Mouse (Mus musculus): ENCODE results near the gene Spcs2. TPM values are rescaled to one million over a fixed set of nuclear protein-coding genes. Genes with fewer than 3 reads are reported as not detected.
"Not testable (repeated sequence)": the region's sequence is repeated elsewhere in the genome, so short reads cannot be mapped to it uniquely, and the experiment has no call there.

The Spcs2 gene
- total and polyA plus RNA-seq, 3 experiments = 85.1 to 259 (median 148) TPM

- peaks cover 57% of the 10 kb centered on the region for H3K4me1 ChIP-seq (ENCODE audit: insufficient read depth, low read depth, low read length)
- ATAC-seq (ENCODE audit: extremely low read depth, insufficient number of reproducible peaks, low FRiP score, poor library complexity, severe bottlenecking) = no peak
- peaks cover 29% of the 10 kb centered on the region for H3K36me3 ChIP-seq (replicated peaks)
- H3K4me3 ChIP-seq (ENCODE audit: low read depth, low read length) = peak overlapping the region; percentile 40; the same call in 1 of the 2 replicates
- H3K27me3 ChIP-seq (ENCODE audit: insufficient read depth, low read length) = no peaks in the 10 kb centered on the region
- DNase-seq (ENCODE audit: low spot score) = no peak
- H3K9me3 ChIP-seq (replicated peaks) = no peaks in the 10 kb centered on the region
- TF ChIP-seq TAL1 (conservative IDR thresholded peaks at IDR 0.05; ENCODE audit: low read depth, low read length) = no peak
- TF ChIP-seq GATA1 (IDR thresholded peaks at IDR 0.05; ENCODE audit: borderline replicate concordance, low read length) = no peak
- no peak for TF ChIP-seq CTCF (IDR thresholded peaks at IDR 0.05; ENCODE audit: low read depth, low read length)
- TF ChIP-seq POLR2AphosphoS5 (IDR thresholded peaks at IDR 0.05; ENCODE audit: insufficient replicate concordance, low read depth, low read length) = no peak
These were observed 40.1 kb downstream of the Spcs2 start for GRCm38 (mm10) chr7:99823045-99823663.

GRCm38 (mm10) chr7:99822426-99822825 is 40.8 kb downstream of the Spcs2 start:
- DNase-seq (ENCODE audit: low spot score) (no peak), ATAC-seq (ENCODE audit: extremely low read depth, insufficient number of reproducible peaks, low FRiP score, poor library complexity, severe bottlenecking) (no peak)
- Histone ChIP-seq H3K27me3 (ENCODE audit: insufficient read depth, low read length) (no peaks in the 10 kb centered on the region), H3K4me3 (ENCODE audit: low read depth, low read length) (no peak overlapping the region; the same call in 1 of the 2 replicates), H3K9me3 (replicated peaks) (no peaks in the 10 kb centered on the region), H3K4me1 (ENCODE audit: insufficient read depth, low read depth, low read length) (peaks cover 60% of the 10 kb centered on the region), H3K36me3 (replicated peaks) (peaks cover 29% of the 10 kb centered on the region)
- no peak for TF ChIP-seq TAL1 (conservative IDR thresholded peaks at IDR 0.05; ENCODE audit: low read depth, low read length)
- TF ChIP-seq GATA2 (IDR thresholded peaks at IDR 0.05; ENCODE audit: borderline replicate concordance, low read depth, low read length) = no peak
- TF ChIP-seq POLR2AphosphoS5 (IDR thresholded peaks at IDR 0.05; ENCODE audit: insufficient replicate concordance, low read depth, low read length) = no peak
- no peak for TF ChIP-seq GATA1 (IDR thresholded peaks at IDR 0.05; ENCODE audit: borderline replicate concordance, low read length)
- TF ChIP-seq CTCF (IDR thresholded peaks at IDR 0.05; ENCODE audit: low read depth, low read length) = no peak

GRCm38 (mm10) chr7:99821953-99822352 is 41.3 kb downstream of the Spcs2 start:
- no peak for ATAC-seq (ENCODE audit: extremely low read depth, insufficient number of reproducible peaks, low FRiP score, poor library complexity, severe bottlenecking)
- Histone ChIP-seq H3K36me3 (replicated peaks) (peaks cover 31% of the 10 kb centered on the region), H3K9me3 (replicated peaks) (no peaks in the 10 kb centered on the region), H3K4me3 (ENCODE audit: low read depth, low read length) (no peak overlapping the region), H3K4me1 (ENCODE audit: insufficient read depth, low read depth, low read length) (peaks cover 57% of the 10 kb centered on the region), H3K27me3 (ENCODE audit: insufficient read depth, low read length) (no peaks in the 10 kb centered on the region)
- DNase-seq (ENCODE audit: low spot score) = no peak
- no peak for TF ChIP-seq GATA2 (IDR thresholded peaks at IDR 0.05; ENCODE audit: borderline replicate concordance, low read depth, low read length)
- TF ChIP-seq POLR2AphosphoS5 (IDR thresholded peaks at IDR 0.05; ENCODE audit: insufficient replicate concordance, low read depth, low read length) = no peak
- no peak for TF ChIP-seq CTCF (IDR thresholded peaks at IDR 0.05; ENCODE audit: low read depth, low read length)
- TF ChIP-seq TAL1 (conservative IDR thresholded peaks at IDR 0.05; ENCODE audit: low read depth, low read length) = no peak
- no peak for TF ChIP-seq GATA1 (IDR thresholded peaks at IDR 0.05; ENCODE audit: borderline replicate concordance, low read length)

GRCm38 (mm10) chr7:99818181-99818725 is 45.0 kb downstream of the Spcs2 start:
- peaks cover 47% of the 10 kb centered on the region for H3K36me3 ChIP-seq (replicated peaks)
- not testable (repeated sequence) for ATAC-seq (ENCODE audit: extremely low read depth, insufficient number of reproducible peaks, low FRiP score, poor library complexity, severe bottlenecking); H3K4me3 ChIP-seq (ENCODE audit: low read depth, low read length); H3K9me3 ChIP-seq (replicated peaks); H3K27me3 ChIP-seq (ENCODE audit: insufficient read depth, low read length); DNase-seq (ENCODE audit: low spot score)
- H3K4me1 ChIP-seq (ENCODE audit: insufficient read depth, low read depth, low read length) = peaks cover 23% of the 10 kb centered on the region

- Histone ChIP-seq H3K9me3 (replicated peaks) (no peaks in the 10 kb centered on the region), H3K4me3 (ENCODE audit: low read depth, low read length) (no peak overlapping the region), H3K4me1 (ENCODE audit: insufficient read depth, low read depth, low read length) (peaks cover 11% of the 10 kb centered on the region), H3K36me3 (replicated peaks) (peaks cover 56% of the 10 kb centered on the region), H3K27me3 (ENCODE audit: insufficient read depth, low read length) (no peaks in the 10 kb centered on the region)
- TF ChIP-seq CTCF (IDR thresholded peaks at IDR 0.05; ENCODE audit: low read depth, low read length) (0 out of 2 replicates have a peak, but pooled peaks have one; percentile 8), GATA2 (IDR thresholded peaks at IDR 0.05; ENCODE audit: borderline replicate concordance, low read depth, low read length) (no peak)
- DNase-seq (ENCODE audit: low spot score) (no peak), ATAC-seq (ENCODE audit: extremely low read depth, insufficient number of reproducible peaks, low FRiP score, poor library complexity, severe bottlenecking) (no peak)
These were observed 49.9 kb downstream of the Spcs2 start for GRCm38 (mm10) chr7:99813394-99813793.

GRCm38 (mm10) chr7:99811661-99812060 is 51.6 kb downstream of the Spcs2 start:
- Histone ChIP-seq H3K4me1 (ENCODE audit: insufficient read depth, low read depth, low read length) (peaks cover 7% of the 10 kb centered on the region), H3K9me3 (replicated peaks) (no peaks in the 10 kb centered on the region), H3K4me3 (ENCODE audit: low read depth, low read length) (no peak overlapping the region), H3K27me3 (ENCODE audit: insufficient read depth, low read length) (no peaks in the 10 kb centered on the region), H3K36me3 (replicated peaks) (peaks cover 55% of the 10 kb centered on the region)
- DNase-seq (ENCODE audit: low spot score) (no peak), ATAC-seq (ENCODE audit: extremely low read depth, insufficient number of reproducible peaks, low FRiP score, poor library complexity, severe bottlenecking) (no peak)
- TF ChIP-seq CTCF (IDR thresholded peaks at IDR 0.05; ENCODE audit: low read depth, low read length) (no peak), GATA1 (IDR thresholded peaks at IDR 0.05; ENCODE audit: borderline replicate concordance, low read length) (no peak), POLR2AphosphoS5 (IDR thresholded peaks at IDR 0.05; ENCODE audit: insufficient replicate concordance, low read depth, low read length) (no peak)

- no peak for TF ChIP-seq TAL1 (conservative IDR thresholded peaks at IDR 0.05; ENCODE audit: low read depth, low read length)
- TF ChIP-seq GATA1 (IDR thresholded peaks at IDR 0.05; ENCODE audit: borderline replicate concordance, low read length) = no peak
- TF ChIP-seq GATA2 (IDR thresholded peaks at IDR 0.05; ENCODE audit: borderline replicate concordance, low read depth, low read length) = no peak
- TF ChIP-seq POLR2AphosphoS5 (IDR thresholded peaks at IDR 0.05; ENCODE audit: insufficient replicate concordance, low read depth, low read length) = no peak
- TF ChIP-seq CTCF (IDR thresholded peaks at IDR 0.05; ENCODE audit: low read depth, low read length) = no peak
- Histone ChIP-seq H3K36me3 (replicated peaks) (peaks cover 51% of the 10 kb centered on the region), H3K9me3 (replicated peaks) (no peaks in the 10 kb centered on the region), H3K4me1 (ENCODE audit: insufficient read depth, low read depth, low read length) (peaks cover 7% of the 10 kb centered on the region), H3K4me3 (ENCODE audit: low read depth, low read length) (no peak overlapping the region), H3K27me3 (ENCODE audit: insufficient read depth, low read length) (no peaks in the 10 kb centered on the region)
- no peak for DNase-seq (ENCODE audit: low spot score)
- ATAC-seq (ENCODE audit: extremely low read depth, insufficient number of reproducible peaks, low FRiP score, poor library complexity, severe bottlenecking) = no peak
These were observed 52.4 kb downstream of the Spcs2 start for GRCm38 (mm10) chr7:99810814-99811213.

- H3K27me3 ChIP-seq (ENCODE audit: insufficient read depth, low read length); H3K4me3 ChIP-seq (ENCODE audit: low read depth, low read length); H3K9me3 ChIP-seq (replicated peaks); DNase-seq (ENCODE audit: low spot score); ATAC-seq (ENCODE audit: extremely low read depth, insufficient number of reproducible peaks, low FRiP score, poor library complexity, severe bottlenecking): not testable (repeated sequence)
- Histone ChIP-seq H3K4me1 (ENCODE audit: insufficient read depth, low read depth, low read length) (peaks cover 25% of the 10 kb centered on the region), H3K36me3 (replicated peaks) (peaks cover 16% of the 10 kb centered on the region)
These were observed 56.2 kb downstream of the Spcs2 start for GRCm38 (mm10) chr7:99807043-99807442.
